ENCODE assay signal across 8 mouse cellular contexts in genomic region chr19:9982151-9982851, GRCm38 (mm10). TPM values are rescaled to one million over a fixed set of nuclear protein-coding genes. Genes with fewer than 3 reads are reported as not detected.
DNase-seq lines count a peak whose midpoint lies in the region; ATAC-seq and TF ChIP-seq lines count a peak whose summit lies in the region.

No protein-coding gene starts in this region.

- H3K4me3 ChIP-seq in embryonic facial prominence, embryonic 14.5 days (ENCODE audit: low read depth, low read length) = peak overlapping the region; percentile 79
- H3K4me3 ChIP-seq in limb, embryonic 14.5 days (replicated peaks; ENCODE audit: low read length) = peak overlapping the region; percentile 89
- H3K4me3 ChIP-seq in midbrain, postnatal 0 days (ENCODE audit: low read depth, low read length) = peak overlapping the region; percentile 83

- no peaks in the 10 kb centered on the region for H3K9me3 ChIP-seq in embryonic facial prominence, embryonic 14.5 days (ENCODE audit: control insufficient read depth, low read length)
- no peaks in the 10 kb centered on the region for H3K9me3 ChIP-seq in limb, embryonic 14.5 days (ENCODE audit: control insufficient read depth, low read length)
- no peaks in the 10 kb centered on the region for H3K9me3 ChIP-seq in midbrain, postnatal 0 days (ENCODE audit: low read length)

- DNase-seq in 3T3-L1 (ENCODE audit: low read depth, low spot score) = peak; percentile 96
- peak; percentile 89 to 91 for DNase-seq in adrenal gland, postnatal 4 days (ENCODE audit: low spot score in 2 of 2)
- peak; percentile 98 for DNase-seq in embryonic facial prominence, embryonic 14.5 days (ENCODE audit: low spot score)
- DNase-seq in heart, adult 8-10 months (ENCODE audit: low spot score) = peak; percentile 95
- DNase-seq in kidney, adult 9 months = peak; percentile 97
- DNase-seq in limb, embryonic 14.5 days (ENCODE audit: low spot score) = peak; percentile 93
- DNase-seq in midbrain, postnatal 0 days (ENCODE audit: low spot score) = peak; percentile 97
- peak; percentile 93 to 94 for DNase-seq in spleen, postnatal 14 days (ENCODE audit: low spot score in 2 of 2)

- TF ChIP-seq CTCF in midbrain, postnatal 0 days (IDR thresholded peaks at IDR 0.05) = no peak; the same call in 1 of the 2 replicates

- peak; percentile 84; the same call in 1 of the 2 replicates for TF ChIP-seq POLR2A in limb, embryonic 14.5 days (IDR thresholded peaks at IDR 0.05; ENCODE audit: borderline replicate concordance, extremely low read depth, insufficient read depth, insufficient read length)

- peak overlapping the region; percentile 87 for H3K4me2 ChIP-seq in embryonic facial prominence, embryonic 14.5 days (ENCODE audit: low read depth, low read length)
- peak overlapping the region; percentile 87 for H3K4me2 ChIP-seq in limb, embryonic 14.5 days (replicated peaks; ENCODE audit: low read depth, low read length, severe bottlenecking)
- H3K4me2 ChIP-seq in midbrain, postnatal 0 days (ENCODE audit: low read depth, low read length, poor library complexity, severe bottlenecking) = peak overlapping the region; percentile 78

- H3K27ac ChIP-seq in embryonic facial prominence, embryonic 14.5 days (replicated peaks; ENCODE audit: low read depth, low read length) = peak overlapping the region; percentile 97
- H3K27ac ChIP-seq in limb, embryonic 14.5 days (replicated peaks; ENCODE audit: low read depth, low read length) = peak overlapping the region; percentile 91
- peak overlapping the region; percentile 94 for H3K27ac ChIP-seq in midbrain, postnatal 0 days (ENCODE audit: low read depth, low read length)

- H3K4me1 ChIP-seq in embryonic facial prominence, embryonic 14.5 days (ENCODE audit: control insufficient read depth, insufficient read depth, low read length) = peaks cover 27% of the 10 kb centered on the region
- peaks cover 20% of the 10 kb centered on the region for H3K4me1 ChIP-seq in limb, embryonic 14.5 days (ENCODE audit: control insufficient read depth, insufficient read depth, low read length)
- H3K4me1 ChIP-seq in midbrain, postnatal 0 days (ENCODE audit: insufficient read depth, low read length) = peaks cover 15% of the 10 kb centered on the region; the same call in 1 of the 2 replicates

- H3K27me3 ChIP-seq in embryonic facial prominence, embryonic 14.5 days (replicated peaks; ENCODE audit: control insufficient read depth, insufficient read depth, low read length) = no peaks in the 10 kb centered on the region
- no peaks in the 10 kb centered on the region for H3K27me3 ChIP-seq in limb, embryonic 14.5 days (ENCODE audit: control insufficient read depth, insufficient read depth, low read length)
- H3K27me3 ChIP-seq in midbrain, postnatal 0 days (ENCODE audit: insufficient read depth, low read length) = no peaks in the 10 kb centered on the region

- ATAC-seq in embryonic facial prominence, embryonic 14.5 days (ENCODE audit: low read depth) = peak; percentile 98
- ATAC-seq in limb, embryonic 14.5 days (ENCODE audit: low FRiP score, low read depth) = peak; percentile 98
- ATAC-seq in midbrain, postnatal 0 days (ENCODE audit: low FRiP score) = peak; percentile 98

- H3K9ac ChIP-seq in embryonic facial prominence, embryonic 14.5 days (ENCODE audit: low read depth, low read length) = peak overlapping the region; percentile 95
- H3K9ac ChIP-seq in limb, embryonic 14.5 days (ENCODE audit: low read depth, low read length, severe bottlenecking) = peak overlapping the region; percentile 86
- H3K9ac ChIP-seq in midbrain, postnatal 0 days (replicated peaks; ENCODE audit: low read length, poor library complexity, severe bottlenecking) = peak overlapping the region; percentile 94

- 1% methylated on average over 27 of the region's 59 CpGs for WGBS in embryonic facial prominence, embryonic 14.5 days
- WGBS in limb, embryonic 14.5 days = 2% methylated on average over 58 of the region's 59 CpGs
- WGBS in midbrain, postnatal 0 days = under 1% methylated on average over 53 of the region's 59 CpGs

- H3K36me3 ChIP-seq in embryonic facial prominence, embryonic 14.5 days (ENCODE audit: control insufficient read depth, insufficient read depth, low read length) = peaks cover 28% of the 10 kb centered on the region
- peaks cover 24% of the 10 kb centered on the region for H3K36me3 ChIP-seq in limb, embryonic 14.5 days (ENCODE audit: control insufficient read depth, insufficient read depth, low read length)
- peaks cover 22% of the 10 kb centered on the region for H3K36me3 ChIP-seq in midbrain, postnatal 0 days (ENCODE audit: insufficient read depth, low read length)

RNA-seq across cellular contexts. Expression of gene Fth1, which starts 1.9 kb away (rescaled TPM):
- total RNA-seq in adrenal gland, postnatal 4 days (2021) = 1,000 to 10,000 TPM; 1,555 to 1,573 TPM
- polyA plus RNA-seq in embryonic facial prominence, embryonic 14.5 days (2014; fragmentation: Nextera tagmentation; extraction: Ambion mirVana) = 1,690 and 1,712 TPM in 2 replicates
- total RNA-seq in heart, adult 8-10 months (2022) = 1,000 to 10,000 TPM; 2,773 to 3,210 (median 2,950) TPM
- polyA plus RNA-seq in limb, embryonic 14.5 days (2012; rRNA removed) = 663 and 670 TPM in 2 replicates
- polyA plus RNA-seq in limb, embryonic 14.5 days (2014; fragmentation: Nextera tagmentation; extraction: Ambion mirVana) = 1,538 and 1,580 TPM in 2 replicates
- total RNA-seq in midbrain, postnatal 0 days (2014; rRNA removed) = 337 and 436 TPM in 2 replicates
- polyA plus RNA-seq in midbrain, postnatal 0 days (2015; fragmentation: Nextera tagmentation; extraction: Ambion mirVana) = 2,585 and 2,689 TPM in 2 replicates

RNA-seq across cellular contexts. Expression of gene Best1, which starts 19.1 kb away (rescaled TPM):
- total RNA-seq in adrenal gland, postnatal 4 days (2021) = 1 to 10 TPM in 1 of 2 experiments, under 1 TPM in 1; 0.71 to 2.2 TPM
- 1.5 and 2.2 TPM in 2 replicates for polyA plus RNA-seq in embryonic facial prominence, embryonic 14.5 days (2014; fragmentation: Nextera tagmentation; extraction: Ambion mirVana)
- total RNA-seq in heart, adult 8-10 months (2022) = under 1 TPM in 2 of 4 experiments, not detected in 2; 0.14 to 0.65 TPM
- 1.5 and 1.7 TPM in 2 replicates for polyA plus RNA-seq in limb, embryonic 14.5 days (2012; rRNA removed)
- 1.5 and 1.9 TPM in 2 replicates for polyA plus RNA-seq in limb, embryonic 14.5 days (2014; fragmentation: Nextera tagmentation; extraction: Ambion mirVana)
- 2.5 and 4.1 TPM in 2 replicates for total RNA-seq in midbrain, postnatal 0 days (2014; rRNA removed)
- polyA plus RNA-seq in midbrain, postnatal 0 days (2015; fragmentation: Nextera tagmentation; extraction: Ambion mirVana) = 2.9 and 3.5 TPM in 2 replicates

RNA-seq across cellular contexts. Expression of gene Rab3il1, which starts 19.2 kb away (rescaled TPM):
- 10 to 100 TPM; 21.8 to 23.9 TPM for total RNA-seq in adrenal gland, postnatal 4 days (2021)
- polyA plus RNA-seq in embryonic facial prominence, embryonic 14.5 days (2014; fragmentation: Nextera tagmentation; extraction: Ambion mirVana) = 48.1 and 54.4 TPM in 2 replicates
- total RNA-seq in heart, adult 8-10 months (2022) = 1 to 10 TPM; 6.3 to 8.1 (median 7.5) TPM
- 36.1 and 42.8 TPM in 2 replicates for polyA plus RNA-seq in limb, embryonic 14.5 days (2012; rRNA removed)
- polyA plus RNA-seq in limb, embryonic 14.5 days (2014; fragmentation: Nextera tagmentation; extraction: Ambion mirVana) = 43.9 and 49.6 TPM in 2 replicates
- 20.6 and 23.3 TPM in 2 replicates for total RNA-seq in midbrain, postnatal 0 days (2014; rRNA removed)
- 21.7 and 23.5 TPM in 2 replicates for polyA plus RNA-seq in midbrain, postnatal 0 days (2015; fragmentation: Nextera tagmentation; extraction: Ambion mirVana)

RNA-seq across cellular contexts. Expression of gene Fads3, which starts 59.1 kb away (rescaled TPM):
- total RNA-seq in adrenal gland, postnatal 4 days (2021) = 10 to 100 TPM; 12.2 to 19.3 TPM
- 15.6 and 20.9 TPM in 2 replicates for polyA plus RNA-seq in embryonic facial prominence, embryonic 14.5 days (2014; fragmentation: Nextera tagmentation; extraction: Ambion mirVana)
- total RNA-seq in heart, adult 8-10 months (2022) = 10 to 100 TPM; 34.9 to 43.8 (median 37.4) TPM
- polyA plus RNA-seq in limb, embryonic 14.5 days (2012; rRNA removed) = 40.8 and 57.7 TPM in 2 replicates
- 10.6 and 11.5 TPM in 2 replicates for polyA plus RNA-seq in limb, embryonic 14.5 days (2014; fragmentation: Nextera tagmentation; extraction: Ambion mirVana)
- total RNA-seq in midbrain, postnatal 0 days (2014; rRNA removed) = 74.6 and 92.8 TPM in 2 replicates
- 38.8 and 39.2 TPM in 2 replicates for polyA plus RNA-seq in midbrain, postnatal 0 days (2015; fragmentation: Nextera tagmentation; extraction: Ambion mirVana)

Comparison
In these comparisons a context has a peak if more than half of its experiments do, and no peak if none do; other contexts are left out.
1. Peak in every context shown above with its lines: DNase-seq, ATAC-seq, H3K4me3 ChIP-seq and H3K27ac ChIP-seq.